Mouse (Mus musculus): ENCODE measurements at regions not wholly inside any gene's neighbourhood (a gene's known extent, or its start where the extent isn't known, plus 50 kb on each side); places are given as distances from the start of the nearest gene placed in this dataset.
"Not testable (repeated sequence)": the region's sequence is repeated elsewhere in the genome, so short reads cannot be mapped to it uniquely, and the experiment has no call there.

DNA sequence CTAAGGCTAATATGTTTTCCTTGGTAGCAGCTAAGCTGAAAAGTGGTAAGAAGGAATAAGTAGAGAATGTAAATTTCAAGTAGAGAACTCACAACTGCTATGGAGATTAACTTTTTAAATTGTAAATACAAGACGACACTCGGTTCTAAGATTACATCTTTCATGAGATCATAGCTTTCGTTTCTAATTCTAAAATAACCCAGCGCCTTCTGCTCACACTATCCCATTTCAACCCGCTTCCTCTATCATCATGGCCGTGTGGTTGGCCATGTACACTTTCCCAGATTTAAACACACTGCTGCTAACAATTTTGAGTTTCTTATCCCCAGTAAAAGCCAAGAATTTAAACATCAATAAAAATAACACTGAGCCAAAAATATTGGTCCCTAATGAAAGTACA, 682.3 kb upstream of the Intu start:
- 91% methylated on average over 6 of the region's 6 CpGs for WGBS
- no peak for DNase-seq (ENCODE audit: low read depth in 1 of 2, low spot score in 2 of 2)
- no peak for TF ChIP-seq POLR2A (IDR thresholded peaks at IDR 0.05; ENCODE audit: low read depth, low read length)
- no peak for TF ChIP-seq CTCF (IDR thresholded peaks at IDR 0.05; ENCODE audit: extremely low read depth, insufficient read depth, insufficient read length, insufficient replicate concordance)
- Histone ChIP-seq H3K4me3 (ENCODE audit: extremely low read depth, insufficient read depth, insufficient read length) (no peak overlapping the region), H3K4me1 (ENCODE audit: control insufficient read depth, insufficient read depth, insufficient read length) (no peaks in the 10 kb centered on the region), H3K27ac (ENCODE audit: insufficient read depth, low read length) (no peak overlapping the region), H3K36me3 (ENCODE audit: control insufficient read depth, insufficient read depth, low read length) (no peaks in the 10 kb centered on the region), H3K27me3 (ENCODE audit: control insufficient read depth, insufficient read depth, low read length) (no peaks in the 10 kb centered on the region)

DNA sequence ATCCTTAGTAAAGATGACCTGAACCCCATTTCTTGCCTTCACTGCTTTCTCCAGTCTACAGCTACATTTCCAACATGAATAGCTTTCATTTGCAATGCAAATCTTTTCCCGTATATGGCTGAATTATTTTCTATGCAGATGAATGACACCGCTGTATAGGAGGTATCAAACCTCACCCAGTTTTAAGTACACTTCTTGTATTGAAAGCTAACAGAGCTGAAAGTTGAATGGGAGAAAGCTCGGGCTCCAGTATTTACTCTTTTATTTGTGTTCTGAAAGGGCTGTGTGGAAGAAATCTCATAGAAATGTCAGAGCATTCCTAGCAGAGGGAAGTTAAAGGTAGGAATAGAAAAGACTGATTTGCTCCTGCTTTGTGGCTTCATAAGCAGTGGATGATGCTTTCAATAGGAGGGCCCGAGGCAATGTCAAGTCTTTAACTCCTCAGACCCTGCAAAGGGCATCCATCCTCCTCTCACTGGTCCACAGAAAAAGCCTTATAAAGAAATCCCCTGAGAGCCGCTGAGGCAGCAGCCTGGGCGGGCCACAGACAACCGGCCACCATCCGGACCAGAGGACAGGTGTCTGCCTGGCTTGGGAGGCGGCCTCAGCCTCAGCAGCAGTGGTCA, 673.8 kb upstream of the Intu start:
- 87% methylated on average over 9 of the region's 9 CpGs for WGBS
- no peaks in the 10 kb centered on the region for H3K36me3 ChIP-seq (ENCODE audit: control insufficient read depth, insufficient read depth, low read length)
- H3K4me1 ChIP-seq (ENCODE audit: control insufficient read depth, insufficient read depth, insufficient read length), result no peaks in the 10 kb centered on the region
- TF ChIP-seq CTCF (IDR thresholded peaks at IDR 0.05; ENCODE audit: extremely low read depth, insufficient read depth, insufficient read length, insufficient replicate concordance) (no peak), POLR2A (IDR thresholded peaks at IDR 0.05; ENCODE audit: low read depth, low read length) (no peak)
- no peaks in the 10 kb centered on the region for H3K27me3 ChIP-seq (ENCODE audit: control insufficient read depth, insufficient read depth, low read length)
- H3K27ac ChIP-seq (ENCODE audit: insufficient read depth, low read length), result no peak overlapping the region
- no peak for DNase-seq (ENCODE audit: low read depth in 1 of 2, low spot score in 2 of 2)
- H3K4me3 ChIP-seq (ENCODE audit: extremely low read depth, insufficient read depth, insufficient read length), result no peak overlapping the region

DNA sequence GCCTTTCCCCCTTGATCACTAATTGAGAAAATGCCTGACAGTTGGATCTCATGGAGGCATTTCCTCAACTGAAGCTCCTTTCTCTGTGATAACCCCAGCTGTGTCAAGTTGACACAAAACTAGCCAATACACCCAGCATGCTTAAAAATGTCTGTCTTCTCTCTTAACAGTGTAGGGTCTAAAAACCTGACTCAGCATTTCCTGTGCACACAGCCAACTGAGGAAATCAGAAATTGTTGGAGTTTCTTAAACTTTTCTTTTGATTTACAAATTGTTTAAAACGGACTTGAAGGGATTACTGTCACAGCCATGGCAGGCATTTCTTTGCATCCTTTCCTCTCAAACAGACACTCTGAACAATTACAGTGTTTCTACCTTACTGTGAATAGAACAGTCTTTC, 655.0 kb upstream of the Intu start:
- DNase-seq (ENCODE audit: low read depth in 1 of 2, low spot score in 2 of 2); H3K4me3 ChIP-seq (ENCODE audit: extremely low read depth, insufficient read depth, insufficient read length); H3K27me3 ChIP-seq (ENCODE audit: control insufficient read depth, insufficient read depth, low read length); H3K4me1 ChIP-seq (ENCODE audit: control insufficient read depth, insufficient read depth, insufficient read length); H3K36me3 ChIP-seq (ENCODE audit: control insufficient read depth, insufficient read depth, low read length); H3K27ac ChIP-seq (ENCODE audit: insufficient read depth, low read length): not testable (repeated sequence)
- 65% methylated on average over 1 of the region's 1 CpGs for WGBS

DNA sequence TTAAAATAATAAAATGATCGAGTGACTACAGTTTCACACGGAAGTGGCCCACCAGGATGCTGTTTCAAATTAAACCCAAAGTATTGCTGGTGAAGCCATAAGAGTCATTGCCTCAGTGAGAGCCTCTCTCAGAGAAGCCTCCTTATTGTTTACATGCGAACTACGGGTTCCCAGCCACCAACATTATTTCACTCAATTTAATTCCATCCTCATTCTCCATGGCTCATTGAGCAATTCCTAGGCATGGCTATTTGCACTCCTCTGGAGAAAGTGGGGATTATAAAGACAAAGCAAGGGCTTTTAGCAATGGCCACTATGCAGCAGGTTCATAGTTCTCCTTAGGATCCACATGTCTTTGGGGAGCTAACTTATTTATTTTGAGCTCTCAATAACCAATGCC, 646.7 kb upstream of the Intu start:
- no peak for TF ChIP-seq POLR2A (IDR thresholded peaks at IDR 0.05; ENCODE audit: low read depth, low read length)
- no peak for TF ChIP-seq CTCF (IDR thresholded peaks at IDR 0.05; ENCODE audit: extremely low read depth, insufficient read depth, insufficient read length, insufficient replicate concordance)
- no peak for DNase-seq (ENCODE audit: low read depth in 1 of 2, low spot score in 2 of 2)
- 91% methylated on average over 4 of the region's 4 CpGs for WGBS
- H3K4me1 ChIP-seq (ENCODE audit: control insufficient read depth, insufficient read depth, insufficient read length), result no peaks in the 10 kb centered on the region
- no peak overlapping the region for H3K4me3 ChIP-seq (ENCODE audit: extremely low read depth, insufficient read depth, insufficient read length)
- no peaks in the 10 kb centered on the region for H3K27me3 ChIP-seq (ENCODE audit: control insufficient read depth, insufficient read depth, low read length)
- H3K27ac ChIP-seq (ENCODE audit: insufficient read depth, low read length), result no peak overlapping the region
- H3K36me3 ChIP-seq (ENCODE audit: control insufficient read depth, insufficient read depth, low read length), result no peaks in the 10 kb centered on the region

DNA sequence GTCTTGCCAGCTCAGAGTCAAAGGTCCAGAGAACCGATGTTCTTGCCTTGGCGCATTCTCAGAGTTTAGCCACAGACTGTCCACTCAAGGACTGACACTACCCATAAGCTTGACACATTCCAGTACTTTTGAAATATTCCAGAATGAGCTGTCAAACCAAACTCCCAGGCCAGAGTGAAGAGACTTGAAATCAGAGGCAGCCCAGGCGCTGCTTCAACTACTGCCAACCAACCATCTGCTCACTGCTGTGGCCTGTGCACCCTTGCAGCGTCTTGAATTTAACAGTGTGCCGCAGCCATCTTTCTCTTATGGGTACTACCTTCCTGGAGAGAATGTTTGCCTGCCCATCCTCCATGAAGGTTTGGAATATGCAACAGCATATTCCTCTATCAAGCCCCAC, 642.7 kb upstream of the Intu start:
- Histone ChIP-seq H3K4me3 (ENCODE audit: extremely low read depth, insufficient read depth, insufficient read length) (no peak overlapping the region), H3K27me3 (ENCODE audit: control insufficient read depth, insufficient read depth, low read length) (no peaks in the 10 kb centered on the region), H3K36me3 (ENCODE audit: control insufficient read depth, insufficient read depth, low read length) (no peaks in the 10 kb centered on the region), H3K27ac (ENCODE audit: insufficient read depth, low read length) (no peak overlapping the region), H3K4me1 (ENCODE audit: control insufficient read depth, insufficient read depth, insufficient read length) (no peaks in the 10 kb centered on the region)
- 87% methylated on average over 5 of the region's 5 CpGs for WGBS
- TF ChIP-seq POLR2A (IDR thresholded peaks at IDR 0.05; ENCODE audit: low read depth, low read length) (no peak), CTCF (IDR thresholded peaks at IDR 0.05; ENCODE audit: extremely low read depth, insufficient read depth, insufficient read length, insufficient replicate concordance) (no peak)
- DNase-seq (ENCODE audit: low read depth in 1 of 2, low spot score in 2 of 2), result no peak

DNA sequence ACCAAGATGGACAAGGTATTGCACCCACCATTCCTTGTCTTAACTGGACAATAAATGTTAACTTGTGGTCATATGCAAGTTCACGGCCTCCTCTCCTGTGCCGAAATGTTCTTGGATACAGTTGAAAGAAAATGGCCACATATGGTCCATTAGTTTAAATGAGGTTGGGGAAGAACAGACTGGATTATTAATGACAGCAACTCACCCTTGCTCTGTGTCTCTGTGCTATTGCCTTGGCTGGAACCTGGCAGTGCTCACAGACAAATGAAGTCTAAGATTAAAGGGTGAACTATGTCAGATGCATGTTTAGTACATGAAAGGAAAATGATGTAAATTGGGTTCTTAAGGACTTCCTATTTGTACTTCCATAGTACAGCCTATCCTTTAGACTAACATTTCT, 641.9 kb upstream of the Intu start:
- no peak for DNase-seq (ENCODE audit: low read depth in 1 of 2, low spot score in 2 of 2)
- Histone ChIP-seq H3K27me3 (ENCODE audit: control insufficient read depth, insufficient read depth, low read length) (no peaks in the 10 kb centered on the region), H3K4me1 (ENCODE audit: control insufficient read depth, insufficient read depth, insufficient read length) (no peaks in the 10 kb centered on the region), H3K36me3 (ENCODE audit: control insufficient read depth, insufficient read depth, low read length) (no peaks in the 10 kb centered on the region), H3K27ac (ENCODE audit: insufficient read depth, low read length) (no peak overlapping the region), H3K4me3 (ENCODE audit: extremely low read depth, insufficient read depth, insufficient read length) (no peak overlapping the region)
- WGBS, result 97% methylated on average over 2 of the region's 2 CpGs
- TF ChIP-seq CTCF (IDR thresholded peaks at IDR 0.05; ENCODE audit: extremely low read depth, insufficient read depth, insufficient read length, insufficient replicate concordance) (no peak), POLR2A (IDR thresholded peaks at IDR 0.05; ENCODE audit: low read depth, low read length) (no peak)

DNA sequence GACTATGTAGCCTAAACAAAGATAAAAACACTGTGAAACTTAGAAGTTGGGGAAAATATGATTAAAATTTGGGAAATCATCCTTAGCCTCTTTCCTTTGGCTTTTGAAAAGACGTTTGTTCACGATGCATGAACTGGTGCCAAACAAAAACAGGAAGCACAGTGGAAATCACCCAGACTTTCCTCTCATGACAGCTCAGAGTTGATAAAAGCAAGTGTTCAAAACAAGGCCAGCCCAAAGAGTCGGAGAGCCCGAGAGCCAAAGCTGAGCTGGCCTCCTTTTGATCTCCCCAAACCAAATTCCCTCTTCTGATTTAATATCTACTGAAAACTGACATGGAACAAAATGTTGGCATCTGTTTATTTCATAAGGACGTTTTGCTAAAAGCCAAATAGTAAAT, 632.1 kb upstream of the Intu start:
- H3K27ac ChIP-seq (ENCODE audit: insufficient read depth, low read length), result no peak overlapping the region
- 33% methylated on average over 5 of the region's 5 CpGs for WGBS

More for the DNA sequence above, 632.1 kb upstream of the Intu start:
- H3K4me1 ChIP-seq (ENCODE audit: control insufficient read depth, insufficient read depth, insufficient read length), result no peaks in the 10 kb centered on the region
- H3K27me3 ChIP-seq (ENCODE audit: control insufficient read depth, insufficient read depth, low read length), result no peaks in the 10 kb centered on the region
- DNase-seq (ENCODE audit: low read depth in 1 of 2, low spot score in 2 of 2), result no peak
- no peaks in the 10 kb centered on the region for H3K36me3 ChIP-seq (ENCODE audit: control insufficient read depth, insufficient read depth, low read length)
- TF ChIP-seq POLR2A (IDR thresholded peaks at IDR 0.05; ENCODE audit: low read depth, low read length), result no peak
- no peak for TF ChIP-seq CTCF (IDR thresholded peaks at IDR 0.05; ENCODE audit: extremely low read depth, insufficient read depth, insufficient read length, insufficient replicate concordance)
- no peak overlapping the region for H3K4me3 ChIP-seq (ENCODE audit: extremely low read depth, insufficient read depth, insufficient read length)

Measured in spleen, adult 2 months (tissue).